Mouse (Mus musculus): ENCODE measurements around the gene Lamc3.
A peak's percentile ranks its signal among the peaks of the same experiment; 100 is the strongest.
"Not testable (repeated sequence)": the region's sequence is repeated elsewhere in the genome, so short reads cannot be mapped to it uniquely, and the experiment has no call there.

The Lamc3 gene

GRCm38 (mm10) chr2:31876446-31876845, 10.6 kb upstream of the Lamc3 start:
- DNase-seq (ENCODE audit: low spot score) = no peak

- DNase-seq (ENCODE audit: low spot score) = no peak
Measured at GRCm38 (mm10) chr2:31878610-31879009, 8.5 kb upstream of the Lamc3 start.

DNA sequence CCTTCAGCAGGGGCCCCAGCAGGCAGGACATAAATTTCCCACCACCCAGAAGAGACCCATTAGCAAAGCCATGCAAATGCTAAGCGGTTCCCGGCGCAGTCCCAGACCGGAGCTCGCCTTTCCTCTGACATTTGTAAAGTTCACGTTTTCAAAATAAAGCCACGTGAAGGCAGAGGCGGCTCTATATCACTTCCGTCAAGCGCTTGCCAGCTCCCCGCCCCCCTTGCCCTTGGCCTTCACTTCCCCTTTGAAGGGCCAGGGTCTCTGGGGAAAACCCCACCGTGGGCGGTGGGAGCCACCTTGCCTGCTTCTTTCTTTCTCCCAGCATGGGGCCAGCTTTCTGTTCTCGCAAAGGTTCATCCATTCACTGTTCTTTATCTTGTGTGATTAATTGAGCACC, 6.2 kb upstream of the Lamc3 start:
- DNase-seq (ENCODE audit: low spot score) = peak; percentile 26

DNA sequence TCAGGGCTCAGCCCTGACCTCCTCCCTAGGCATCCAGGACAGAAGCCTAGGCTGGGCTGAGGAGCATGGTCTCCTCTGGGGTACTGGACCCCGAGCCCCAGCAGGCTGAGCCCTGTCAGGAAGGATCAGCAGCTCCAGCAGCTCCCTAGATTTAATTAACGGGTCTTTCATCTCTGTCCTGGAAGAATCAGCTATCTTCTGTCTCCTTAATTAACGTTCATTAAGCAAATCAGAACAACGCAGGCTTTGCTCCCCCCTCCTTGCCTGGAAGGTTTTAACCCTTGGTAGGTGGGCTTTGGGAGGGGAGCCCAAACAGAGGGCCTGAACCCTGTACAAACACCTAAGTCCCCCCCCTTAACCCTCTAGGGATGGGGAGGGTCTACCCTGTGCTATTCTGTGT, 4.0 kb upstream of the Lamc3 start:
- DNase-seq (ENCODE audit: low spot score) = no peak

- no peak for DNase-seq (ENCODE audit: low spot score)
Measured at GRCm38 (mm10) chr2:31884806-31885205, 2.3 kb upstream of the Lamc3 start.

DNA sequence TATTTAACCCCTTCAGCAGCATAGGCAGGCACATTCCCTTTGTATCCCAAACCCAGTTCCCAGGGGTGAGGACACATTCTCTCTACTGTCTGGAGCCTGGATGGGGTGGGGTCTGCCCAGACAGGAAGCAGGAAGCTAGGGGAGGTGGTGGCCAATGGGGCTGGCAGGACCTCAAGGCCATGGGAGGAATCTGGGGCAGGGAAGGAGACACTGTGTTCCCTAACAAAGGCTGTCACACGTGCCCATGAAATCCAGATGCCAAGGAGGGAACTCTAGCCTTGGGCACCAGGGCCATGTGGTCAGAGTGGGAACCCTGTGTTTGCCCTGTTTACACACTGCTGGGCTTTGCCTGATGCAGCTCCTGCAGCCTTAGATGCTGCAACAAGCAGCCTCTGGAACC, 1.8 kb downstream of the Lamc3 start:
- DNase-seq (ENCODE audit: low spot score) = no peak

DNA sequence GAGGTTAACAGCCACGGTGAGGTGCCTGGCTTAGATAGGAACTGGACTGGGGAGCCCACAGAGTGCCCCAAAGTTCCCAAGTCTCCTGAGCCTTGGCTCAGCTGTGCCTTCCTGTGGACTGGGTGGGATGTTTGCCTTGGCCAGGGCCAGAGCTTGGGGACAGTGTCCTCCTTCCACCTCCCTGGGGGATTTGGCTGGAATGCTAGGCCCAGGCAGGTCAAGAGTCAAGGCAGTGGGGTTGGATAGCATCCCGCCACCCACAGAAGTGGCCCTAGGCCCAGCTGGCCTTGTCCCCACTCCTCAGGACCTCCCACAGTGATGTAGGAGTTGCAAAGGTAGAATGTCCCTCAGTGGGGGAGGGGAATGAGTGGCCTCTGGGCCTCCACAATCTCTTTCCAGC, 4.1 kb downstream of the Lamc3 start:
- DNase-seq (ENCODE audit: low spot score) = no peak

DNA sequence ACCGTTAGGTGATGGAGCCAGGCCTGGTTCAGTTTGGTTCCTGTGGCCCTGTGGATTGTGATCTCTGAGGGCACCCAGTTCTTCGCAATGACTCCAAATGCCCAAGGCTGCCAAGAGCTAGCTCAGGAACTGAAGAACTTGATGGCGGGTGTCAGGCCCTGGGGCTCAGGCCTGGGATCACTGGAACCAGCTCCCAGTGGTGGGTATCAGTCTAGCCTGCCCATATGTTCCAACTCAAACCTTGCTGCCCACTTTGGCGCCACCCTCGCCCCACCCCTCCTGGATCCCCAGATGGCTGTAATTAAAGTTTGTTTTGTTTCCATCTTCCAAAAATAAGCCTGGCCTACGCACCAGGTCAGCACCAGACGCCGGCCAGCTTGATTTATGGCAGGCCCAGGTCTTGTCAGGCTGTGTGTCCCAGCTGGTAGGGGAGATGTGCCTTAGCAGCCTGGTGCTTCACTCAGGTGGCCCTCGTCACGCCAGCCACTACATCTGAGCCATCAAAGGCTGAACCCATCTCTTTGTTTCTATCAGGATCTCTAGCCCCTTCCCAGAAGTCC, 6.1 kb downstream of the Lamc3 start:
- no peak for DNase-seq (ENCODE audit: low spot score)

DNA sequence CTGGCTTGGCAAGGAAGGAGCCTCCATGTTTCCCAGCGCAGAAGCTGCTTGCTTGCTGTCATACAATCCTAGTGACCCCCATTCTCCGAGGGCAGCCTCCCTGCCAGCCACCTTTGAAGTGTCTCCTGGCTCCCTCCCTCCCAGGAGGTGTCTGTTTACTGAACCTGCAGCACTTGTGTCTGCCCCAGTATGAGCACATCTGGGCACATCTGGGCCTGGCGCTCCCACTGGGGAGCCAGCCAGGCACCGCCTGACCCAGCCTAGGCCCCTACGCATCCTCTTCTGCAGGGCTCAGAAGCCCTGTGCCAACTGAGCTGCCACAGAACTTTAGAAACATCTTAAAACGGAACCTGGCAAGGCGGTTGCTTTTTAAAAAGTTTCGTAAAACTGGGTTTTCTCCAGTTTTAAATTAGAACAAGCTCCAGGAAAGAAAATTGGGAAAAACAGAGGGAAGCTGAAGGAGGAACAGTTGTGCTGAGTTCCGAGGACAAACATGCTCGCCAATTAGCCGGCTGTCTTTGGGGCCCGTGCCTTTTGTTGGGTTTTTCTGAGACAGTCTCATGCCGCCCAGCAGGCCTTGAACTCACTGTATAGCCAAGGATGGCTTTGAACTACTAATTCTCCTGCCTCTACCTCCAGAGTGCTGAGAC, 7.3 kb downstream of the Lamc3 start:
- no peak for DNase-seq (ENCODE audit: low spot score)

- DNase-seq (ENCODE audit: low spot score) = no peak
Measured at GRCm38 (mm10) chr2:31900932-31901331, 13.8 kb downstream of the Lamc3 start.

DNA sequence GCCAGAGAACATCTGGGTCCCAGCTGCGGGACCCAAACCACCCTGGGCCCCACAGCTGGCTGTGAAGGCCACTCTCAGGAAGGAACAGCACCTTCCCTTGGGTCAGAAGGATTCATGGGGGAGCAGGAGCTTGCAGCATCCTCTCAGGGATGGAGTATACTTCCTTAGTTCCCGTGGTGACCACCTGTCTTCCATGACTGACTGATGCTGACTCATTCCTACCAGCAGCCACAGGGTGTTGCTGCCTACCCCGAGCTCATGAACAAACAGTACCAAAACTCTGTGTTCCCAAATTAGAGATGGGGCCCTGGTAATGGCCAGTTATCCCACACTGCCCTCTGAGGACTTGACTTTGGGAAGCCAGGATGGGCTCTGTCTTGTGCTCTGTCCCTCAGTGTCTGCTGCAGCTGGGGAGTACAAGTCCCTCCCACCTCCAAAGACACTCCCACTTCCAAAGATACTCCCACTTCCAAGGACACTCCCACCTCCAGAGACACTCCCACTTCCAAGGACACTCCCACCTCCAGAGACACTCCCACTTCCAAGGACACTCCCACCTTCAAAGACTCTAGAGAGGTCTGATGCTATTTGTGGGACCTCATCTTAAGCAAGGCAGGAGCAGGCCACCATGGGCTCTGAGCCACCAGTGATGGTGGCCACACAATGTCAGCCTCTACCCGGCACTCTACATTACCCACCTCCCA, 14.7 kb downstream of the Lamc3 start:
- no peak for DNase-seq (ENCODE audit: low spot score)

DNA sequence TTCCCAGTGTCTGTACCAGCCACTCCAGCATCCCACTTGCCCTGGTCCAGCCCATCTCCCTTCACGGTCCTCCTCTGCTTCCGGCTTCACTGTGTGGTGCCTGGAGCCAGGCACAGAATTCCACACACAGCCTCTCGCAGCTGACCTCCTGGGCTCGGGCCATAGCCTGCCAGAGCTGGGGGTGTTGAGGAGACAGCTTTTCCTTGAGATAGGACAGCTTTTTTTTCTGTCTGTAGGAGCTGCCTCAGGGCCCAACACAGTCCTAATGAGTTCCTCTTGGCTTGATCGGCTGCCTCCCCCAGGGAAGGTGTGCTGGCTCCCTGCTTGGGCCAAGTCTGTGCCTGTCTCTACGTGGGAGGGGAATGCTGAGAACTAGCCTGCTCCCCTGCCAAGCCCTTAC, 17.0 kb downstream of the Lamc3 start:
- no peak for DNase-seq (ENCODE audit: low spot score)

DNA sequence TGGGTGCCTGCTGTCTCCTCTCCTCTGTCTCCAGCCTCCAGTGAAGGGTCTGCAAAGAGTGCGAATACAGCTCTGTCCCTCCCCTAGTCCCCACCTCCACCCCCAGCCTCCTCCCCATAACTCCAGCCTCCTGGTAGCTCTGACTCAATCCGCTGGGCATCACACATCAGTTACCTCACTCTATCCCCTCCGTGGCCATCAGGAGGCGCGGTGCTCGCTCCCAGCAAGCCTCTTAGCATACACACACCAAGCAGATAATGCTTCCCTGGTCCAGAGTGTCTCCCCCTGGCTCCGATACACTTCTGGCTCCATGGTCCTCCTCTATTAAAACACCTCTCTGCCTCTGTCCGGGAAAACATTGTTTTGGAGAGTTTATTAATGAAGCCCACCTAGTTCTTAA, 17.5 kb downstream of the Lamc3 start:
- no peak for DNase-seq (ENCODE audit: low spot score)

GRCm38 (mm10) chr2:31905682-31906081, 18.6 kb downstream of the Lamc3 start:
- no peak for DNase-seq (ENCODE audit: low spot score)

GRCm38 (mm10) chr2:31906407-31906806, 19.3 kb downstream of the Lamc3 start:
- DNase-seq (ENCODE audit: low spot score) = no peak

DNA sequence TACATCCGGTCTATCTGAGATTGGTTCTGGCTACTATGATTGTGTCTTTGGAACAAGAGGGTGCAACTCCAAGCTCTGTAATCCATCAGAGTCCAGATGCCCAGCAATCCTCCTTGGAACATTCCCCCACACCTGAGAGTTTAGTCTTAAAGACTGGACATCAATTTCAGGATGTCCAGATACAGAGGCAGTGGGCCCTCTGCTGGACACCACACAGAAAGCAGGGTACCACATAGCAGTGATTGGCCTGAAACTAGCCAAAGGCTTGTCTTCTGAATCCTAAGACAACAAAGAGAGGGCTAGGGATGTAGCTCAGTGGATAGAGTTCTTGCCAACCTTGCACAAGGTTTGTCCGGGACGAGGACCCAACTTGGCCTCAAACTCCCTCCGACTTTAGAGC, 25.5 kb downstream of the Lamc3 start:
- DNase-seq (ENCODE audit: low spot score) = no peak

GRCm38 (mm10) chr2:31914213-31914612, 27.1 kb downstream of the Lamc3 start:
- not testable (repeated sequence) for DNase-seq (ENCODE audit: low spot score)

DNA sequence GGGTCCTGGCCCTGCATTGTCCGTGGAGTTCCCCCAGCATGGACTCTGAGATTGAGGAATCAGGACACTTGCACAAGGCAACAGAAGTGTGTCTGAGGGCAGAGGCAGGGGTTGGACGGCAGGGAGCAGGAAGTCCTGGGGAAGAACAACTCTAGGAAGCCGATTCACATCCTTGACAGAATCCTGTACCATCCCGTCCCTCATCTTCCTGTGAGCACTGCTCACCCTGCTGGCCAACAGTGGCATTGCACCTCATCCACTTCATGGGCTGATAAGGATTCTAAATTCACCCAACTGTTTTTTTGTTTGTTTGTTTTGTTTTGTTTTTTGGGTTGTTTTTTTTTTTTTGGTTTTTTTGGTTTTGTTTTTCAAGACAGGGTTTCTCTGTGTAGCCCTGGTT, 28.0 kb downstream of the Lamc3 start:
- peak; percentile 50 for DNase-seq (ENCODE audit: low spot score)

DNA sequence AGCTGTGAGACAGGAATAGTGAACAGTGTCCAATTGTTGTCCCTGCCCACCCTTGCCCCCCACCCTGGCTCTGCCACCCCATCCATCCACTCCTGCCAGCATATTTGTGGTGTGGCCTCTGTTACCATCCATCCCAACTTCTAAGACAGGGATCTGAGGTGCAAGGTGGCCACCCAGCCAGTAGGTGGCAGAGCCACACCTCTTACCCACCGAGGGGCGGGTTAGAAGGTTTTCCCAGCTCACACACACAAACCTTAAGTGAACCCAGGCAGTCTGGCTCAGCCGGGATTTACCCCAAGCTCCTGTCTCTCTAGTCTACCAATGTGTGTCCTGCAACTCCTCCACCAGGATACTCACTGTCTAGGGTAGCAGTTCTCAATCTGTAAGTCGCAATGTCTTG, 30.5 kb downstream of the Lamc3 start:
- no peak for DNase-seq (ENCODE audit: low spot score)

GRCm38 (mm10) chr2:31923645-31924044, 36.6 kb downstream of the Lamc3 start:
- no peak for DNase-seq (ENCODE audit: low spot score)

GRCm38 (mm10) chr2:31924811-31925210, 37.7 kb downstream of the Lamc3 start:
- DNase-seq (ENCODE audit: low spot score) = no peak

DNA sequence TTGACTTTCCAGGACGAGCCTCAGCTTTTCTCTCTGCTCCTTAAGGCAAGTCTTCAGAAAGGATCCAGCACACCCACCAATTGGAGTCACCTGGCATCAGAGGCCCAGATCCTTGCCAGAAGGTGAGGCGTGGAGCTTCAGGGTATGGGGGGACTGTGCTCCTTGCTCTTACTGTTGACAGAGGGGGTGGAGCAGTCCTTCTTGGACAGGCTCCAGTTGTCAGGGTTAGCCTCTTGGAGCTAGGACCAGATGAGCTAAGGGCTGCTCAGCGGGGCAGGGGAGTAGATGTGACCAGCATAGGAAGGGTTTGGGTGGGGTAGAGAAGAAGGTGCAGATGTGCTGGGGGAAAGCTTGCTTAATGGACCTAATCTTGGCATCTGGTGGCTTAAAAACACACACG, 38.8 kb downstream of the Lamc3 start:
- DNase-seq (ENCODE audit: low spot score) = no peak

GRCm38 (mm10) chr2:31929664-31930063, 42.6 kb downstream of the Lamc3 start:
- no peak for DNase-seq (ENCODE audit: low spot score)

DNA sequence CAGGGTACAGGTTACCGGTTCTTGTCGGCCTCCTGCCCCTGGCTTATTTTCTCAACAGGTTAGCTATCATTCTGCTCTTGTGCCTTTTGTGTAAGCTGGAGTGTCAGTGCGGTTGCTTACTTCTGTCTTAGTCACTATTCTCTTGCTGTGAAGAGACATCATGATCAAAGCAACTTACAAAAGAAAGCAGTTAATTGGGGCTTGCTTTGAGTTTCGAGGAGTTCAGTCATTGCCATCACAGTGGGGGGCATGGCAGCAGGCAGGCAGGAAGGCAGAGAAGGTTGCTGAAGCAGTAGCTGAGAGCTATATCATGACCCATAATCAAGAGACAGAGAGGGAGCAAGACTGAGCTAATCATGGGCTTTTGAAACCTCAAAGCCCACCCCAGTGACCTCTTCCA, 47.5 kb downstream of the Lamc3 start:
- no peak for DNase-seq (ENCODE audit: low spot score)
